Mouse (Mus musculus): ENCODE measurements around the gene Kif1b. TPM values are rescaled to one million over a fixed set of nuclear protein-coding genes. Genes with fewer than 3 reads are reported as not detected.

Kif1b gene
- polyA plus RNA-seq, 1 experiment: 19.4 TPM

DNA sequence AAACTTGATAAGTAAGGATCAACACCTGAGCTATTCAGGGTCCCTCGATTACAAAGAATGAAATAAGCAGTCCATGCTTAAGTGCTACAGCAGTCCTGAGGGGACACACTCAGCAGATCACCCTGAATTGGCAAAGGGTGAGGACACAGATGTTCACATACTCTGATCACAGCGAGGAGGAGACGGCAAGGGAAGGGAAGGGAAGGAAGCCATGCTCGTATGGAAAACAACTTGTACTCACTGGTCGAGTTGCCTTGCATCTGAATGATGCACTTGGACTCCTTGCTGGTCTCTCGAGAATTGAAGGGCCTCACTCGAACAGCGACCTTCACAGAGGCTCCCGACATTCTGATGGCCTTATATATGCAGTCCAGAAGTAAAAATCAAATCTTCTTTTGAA, 16.4 kb downstream of the Kif1b start:
- H3K27ac ChIP-seq (ENCODE audit: insufficient read depth, low read depth, low read length): no peak overlapping the region
- no peak overlapping the region for H3K4me3 ChIP-seq (ENCODE audit: low read depth, low read length)
- H3K36me3 ChIP-seq (ENCODE audit: control insufficient read depth, insufficient read depth, low read length): peaks cover 22% of the 10 kb centered on the region
- no peaks in the 10 kb centered on the region for H3K27me3 ChIP-seq (ENCODE audit: control insufficient read depth, insufficient read depth, low read length)
- H3K4me1 ChIP-seq (ENCODE audit: control insufficient read depth, insufficient read depth, insufficient read length, low read length): peaks cover 6% of the 10 kb centered on the region; the same call in 1 of the 2 replicates
- WGBS: 78% methylated on average over 9 of the region's 9 CpGs
- no peak for TF ChIP-seq POLR2A (IDR thresholded peaks at IDR 0.05; ENCODE audit: low read depth, low read length)
- no peak for TF ChIP-seq CTCF (IDR thresholded peaks at IDR 0.05; ENCODE audit: extremely low read depth, insufficient read length, insufficient replicate concordance, low read depth, low read length)

DNA sequence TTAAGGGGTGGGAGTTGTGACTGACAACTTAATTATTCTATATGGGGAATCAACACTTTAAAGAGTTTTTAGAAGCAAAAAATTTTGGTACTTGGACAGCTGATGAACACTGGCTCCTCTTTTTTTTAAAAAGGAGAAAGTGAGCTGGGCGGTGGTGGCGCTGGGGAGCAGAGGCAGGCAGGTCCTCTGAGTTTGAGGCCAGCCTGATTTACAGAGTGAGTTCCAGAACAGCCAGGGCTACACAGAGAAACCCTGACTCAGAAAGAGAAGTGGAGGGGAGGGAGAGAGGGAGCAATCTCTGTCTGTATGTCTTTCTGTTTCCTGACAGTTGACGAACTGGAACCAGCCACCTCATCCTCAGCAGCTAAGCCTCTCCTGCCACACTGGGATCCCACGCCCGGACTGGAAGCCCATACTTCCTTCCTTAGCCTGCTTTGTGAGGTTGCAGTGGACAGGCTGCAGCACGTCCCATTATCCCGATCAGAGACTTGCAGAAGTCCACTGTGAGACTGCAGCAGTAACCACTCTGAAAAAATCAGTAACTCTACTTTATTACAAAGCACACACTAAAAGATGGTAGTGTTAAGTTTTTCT, 17.2 kb downstream of the Kif1b start:
- TF ChIP-seq POLR2A (IDR thresholded peaks at IDR 0.05; ENCODE audit: low read depth, low read length): no peak
- TF ChIP-seq CTCF (IDR thresholded peaks at IDR 0.05; ENCODE audit: extremely low read depth, insufficient read length, insufficient replicate concordance, low read depth, low read length): no peak
- H3K4me1 ChIP-seq (ENCODE audit: control insufficient read depth, insufficient read depth, insufficient read length, low read length): peaks cover 8% of the 10 kb centered on the region; the same call in 1 of the 2 replicates
- H3K36me3 ChIP-seq (ENCODE audit: control insufficient read depth, insufficient read depth, low read length): peaks cover 22% of the 10 kb centered on the region
- WGBS: 81% methylated on average over 7 of the region's 7 CpGs
- no peak overlapping the region for H3K27ac ChIP-seq (ENCODE audit: insufficient read depth, low read depth, low read length)
- H3K27me3 ChIP-seq (ENCODE audit: control insufficient read depth, insufficient read depth, low read length): no peaks in the 10 kb centered on the region
- H3K4me3 ChIP-seq (ENCODE audit: low read depth, low read length): no peak overlapping the region

DNA sequence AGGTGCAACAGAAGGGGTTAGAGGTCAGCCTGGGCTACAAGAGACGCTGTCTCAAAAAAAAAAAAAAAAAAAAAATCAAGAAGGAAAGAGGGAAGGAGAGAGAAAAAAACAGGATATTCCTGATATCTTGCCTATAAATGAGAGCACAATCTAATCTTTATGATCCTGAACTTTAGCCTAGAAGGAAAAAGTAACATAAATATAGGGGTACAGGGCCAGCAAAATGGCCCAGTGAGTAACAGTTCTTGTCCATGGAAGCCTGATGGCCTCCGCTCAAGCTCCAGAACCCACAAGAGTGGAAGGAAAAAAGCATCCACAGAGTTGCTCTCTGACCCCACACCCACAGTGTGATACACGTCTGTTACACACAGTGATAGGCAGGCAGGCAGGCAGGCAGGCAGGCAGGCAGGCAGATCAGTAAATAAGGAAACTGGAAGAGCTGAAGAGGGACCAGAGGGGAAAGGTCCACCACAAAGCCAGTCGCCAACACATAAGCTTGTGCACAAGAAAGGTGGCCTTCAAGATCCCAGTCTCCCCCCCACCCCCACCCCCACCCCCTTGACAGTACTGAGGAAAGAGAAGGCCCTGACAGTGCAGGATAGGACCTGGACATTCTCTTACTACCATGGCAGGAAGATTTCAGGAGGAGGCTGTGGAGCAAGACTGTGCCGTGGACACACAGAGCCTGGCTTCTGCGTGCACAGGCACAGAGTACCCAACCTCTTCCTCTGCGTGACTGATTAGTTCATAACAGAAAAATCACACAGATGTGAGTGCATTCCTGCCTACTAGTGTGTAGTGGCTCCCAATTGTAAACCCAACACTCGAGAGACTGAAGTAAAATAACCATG, 21.0 kb downstream of the Kif1b start:
- no peak overlapping the region for H3K4me3 ChIP-seq (ENCODE audit: low read depth, low read length)
- no peak for TF ChIP-seq CTCF (IDR thresholded peaks at IDR 0.05; ENCODE audit: extremely low read depth, insufficient read length, insufficient replicate concordance, low read depth, low read length)
- TF ChIP-seq POLR2A (IDR thresholded peaks at IDR 0.05; ENCODE audit: low read depth, low read length): no peak
- H3K4me1 ChIP-seq (ENCODE audit: control insufficient read depth, insufficient read depth, insufficient read length, low read length): peaks cover 19% of the 10 kb centered on the region; the same call in 1 of the 2 replicates
- no peaks in the 10 kb centered on the region for H3K27me3 ChIP-seq (ENCODE audit: control insufficient read depth, insufficient read depth, low read length)
- H3K27ac ChIP-seq (ENCODE audit: insufficient read depth, low read depth, low read length): peak overlapping the region; percentile 89
- peaks cover 22% of the 10 kb centered on the region for H3K36me3 ChIP-seq (ENCODE audit: control insufficient read depth, insufficient read depth, low read length)
- 24% methylated on average over 8 of the region's 8 CpGs for WGBS

DNA sequence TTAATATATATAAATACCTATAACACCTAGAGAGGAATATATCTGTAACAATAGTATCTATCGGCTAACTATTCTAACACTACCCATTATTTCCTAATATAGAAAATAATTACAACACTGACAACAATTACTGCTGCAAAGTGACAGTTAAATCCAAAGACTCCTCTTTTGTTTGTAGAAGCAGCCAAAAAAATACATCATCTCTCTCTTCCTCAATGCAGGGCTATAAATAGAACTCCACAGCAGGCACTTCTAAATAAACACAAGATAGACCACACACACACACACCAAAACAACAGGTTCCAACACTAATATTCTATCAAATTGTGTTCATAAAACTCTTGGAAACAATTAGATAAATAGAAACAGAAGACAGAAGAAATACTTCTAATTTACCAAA, 21.8 kb downstream of the Kif1b start:
- Histone ChIP-seq H3K27me3 (ENCODE audit: control insufficient read depth, insufficient read depth, low read length) (no peaks in the 10 kb centered on the region), H3K4me3 (ENCODE audit: low read depth, low read length) (no peak overlapping the region), H3K36me3 (ENCODE audit: control insufficient read depth, insufficient read depth, low read length) (peaks cover 17% of the 10 kb centered on the region), H3K27ac (ENCODE audit: insufficient read depth, low read depth, low read length) (no peak overlapping the region), H3K4me1 (ENCODE audit: control insufficient read depth, insufficient read depth, insufficient read length, low read length) (peaks cover 19% of the 10 kb centered on the region; the same call in 1 of the 2 replicates)
- WGBS: 76% methylated on average over 1 of the region's 1 CpGs
- TF ChIP-seq CTCF (IDR thresholded peaks at IDR 0.05; ENCODE audit: extremely low read depth, insufficient read length, insufficient replicate concordance, low read depth, low read length) (no peak), POLR2A (IDR thresholded peaks at IDR 0.05; ENCODE audit: low read depth, low read length) (no peak)

DNA sequence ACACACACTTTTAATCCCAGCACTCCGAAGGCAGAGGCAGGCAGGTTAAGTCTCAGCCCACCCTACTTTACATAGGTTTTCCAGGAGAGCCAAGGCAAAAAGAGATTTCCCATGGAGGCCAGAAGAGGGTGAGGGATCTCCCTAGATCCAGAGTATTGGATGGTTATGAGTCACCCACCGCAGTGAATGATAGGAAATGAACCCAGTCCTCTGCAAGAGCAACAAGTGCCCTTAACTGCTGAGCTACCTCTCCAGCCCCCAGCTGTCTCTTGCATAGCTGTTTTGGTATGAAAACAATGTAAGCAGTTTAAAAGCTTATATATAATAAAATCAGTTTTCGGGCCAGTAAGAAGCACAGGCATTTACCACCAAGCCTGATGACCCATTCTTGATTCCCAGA, 24.5 kb downstream of the Kif1b start:
- H3K4me1 ChIP-seq (ENCODE audit: control insufficient read depth, insufficient read depth, insufficient read length, low read length): peaks cover 19% of the 10 kb centered on the region; the same call in 1 of the 2 replicates
- 59% methylated on average over 3 of the region's 3 CpGs for WGBS
- H3K36me3 ChIP-seq (ENCODE audit: control insufficient read depth, insufficient read depth, low read length): peaks cover 2% of the 10 kb centered on the region; the same call in 1 of the 2 replicates
- no peaks in the 10 kb centered on the region for H3K27me3 ChIP-seq (ENCODE audit: control insufficient read depth, insufficient read depth, low read length)
- H3K4me3 ChIP-seq (ENCODE audit: low read depth, low read length): no peak overlapping the region
- TF ChIP-seq CTCF (IDR thresholded peaks at IDR 0.05; ENCODE audit: extremely low read depth, insufficient read length, insufficient replicate concordance, low read depth, low read length) (no peak), POLR2A (IDR thresholded peaks at IDR 0.05; ENCODE audit: low read depth, low read length) (no peak)
- H3K27ac ChIP-seq (ENCODE audit: insufficient read depth, low read depth, low read length): no peak overlapping the region

DNA sequence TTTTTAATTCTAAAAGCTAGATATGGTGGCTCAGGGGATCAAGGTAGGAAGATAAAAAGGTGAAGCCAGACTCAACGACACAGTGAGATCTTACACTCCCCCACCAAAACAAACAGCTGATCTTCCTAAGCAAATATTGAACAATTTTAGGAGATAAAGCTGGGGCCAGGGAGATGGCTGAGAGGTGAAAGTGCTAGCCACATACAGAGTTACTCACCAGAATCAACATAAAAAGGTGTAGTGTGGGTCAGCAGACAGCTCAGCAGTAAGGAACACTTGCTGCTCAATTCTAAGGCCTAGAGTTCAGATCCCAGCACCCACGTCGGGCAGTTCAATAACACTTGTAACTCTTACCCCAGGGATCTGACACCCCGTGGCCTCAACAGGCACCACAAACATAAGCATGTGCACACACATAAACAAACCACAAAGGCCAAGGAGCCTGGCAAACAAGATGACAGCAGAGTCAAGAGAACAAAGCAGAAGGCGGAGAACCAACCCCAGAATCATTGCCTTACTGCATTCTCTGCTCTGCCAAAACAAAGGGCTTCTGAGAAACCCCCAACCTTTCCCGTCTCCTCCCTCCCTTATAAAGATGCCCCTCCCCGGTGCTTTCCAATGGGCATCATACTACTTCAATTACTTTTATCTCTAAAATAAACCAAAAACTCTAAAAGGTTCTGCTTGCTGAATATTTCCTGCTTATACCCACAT, 25.3 kb downstream of the Kif1b start:
- Histone ChIP-seq H3K27ac (ENCODE audit: insufficient read depth, low read depth, low read length) (peak overlapping the region; percentile 28; the same call in 1 of the 2 replicates), H3K36me3 (ENCODE audit: control insufficient read depth, insufficient read depth, low read length) (peaks cover 2% of the 10 kb centered on the region; the same call in 1 of the 2 replicates), H3K4me1 (ENCODE audit: control insufficient read depth, insufficient read depth, insufficient read length, low read length) (peaks cover 23% of the 10 kb centered on the region; the same call in 1 of the 2 replicates), H3K4me3 (ENCODE audit: low read depth, low read length) (no peak overlapping the region), H3K27me3 (ENCODE audit: control insufficient read depth, insufficient read depth, low read length) (no peaks in the 10 kb centered on the region)
- WGBS: 44% methylated on average over 7 of the region's 7 CpGs
- no peak for TF ChIP-seq CTCF (IDR thresholded peaks at IDR 0.05; ENCODE audit: extremely low read depth, insufficient read length, insufficient replicate concordance, low read depth, low read length)
